Mouse (Mus musculus) macrophage (primary cell): ENCODE data around the gene Ager. TPM values are rescaled to one million over a fixed set of nuclear protein-coding genes. Genes with fewer than 3 reads are reported as not detected.

Experiments
- H3K27ac ChIP-seq: fragments of 350-480 bp; formaldehyde crosslinking; 2 replicates; pipeline ENCODE4 v1.9.0; 2021
- H3K36me3 ChIP-seq: fragments of 350-480 bp; formaldehyde crosslinking; 2 replicates; pipeline ENCODE4 v1.9.0; 2021; ENCODE audit errors: inconsistent target
- H3K4me3 ChIP-seq: fragments of 350-480 bp; formaldehyde crosslinking; 2 replicates; pipeline ENCODE4 v1.9.0; 2021; ENCODE audit errors: inconsistent target
- H3K79me2 ChIP-seq: fragments of 350-480 bp; formaldehyde crosslinking; 2 replicates; pipeline ENCODE4 v1.9.0; 2021; ENCODE audit errors: inconsistent target
- WGBS: methylation state at CpG from one replicate; pipeline ENCODE4 v1.1.7; 2026; ENCODE audit warnings: inconsistent platforms; ENCODE audit not compliant: missing documents; 5-methylcytosine and 5-hydroxymethylcytosine counted together
- polyA plus RNA-seq: library from polyadenylated mRNA; stranded (reverse); fragments of 250-400 nt; gene quantifications from 3 replicates; pipeline ENCODE4 v1.2.4, GENCODE M21; 2018; ENCODE audit warnings: inconsistent platforms

The Ager gene
- polyA plus RNA-seq, 1 experiment from 2014 or later: 0.27 TPM

DNA sequence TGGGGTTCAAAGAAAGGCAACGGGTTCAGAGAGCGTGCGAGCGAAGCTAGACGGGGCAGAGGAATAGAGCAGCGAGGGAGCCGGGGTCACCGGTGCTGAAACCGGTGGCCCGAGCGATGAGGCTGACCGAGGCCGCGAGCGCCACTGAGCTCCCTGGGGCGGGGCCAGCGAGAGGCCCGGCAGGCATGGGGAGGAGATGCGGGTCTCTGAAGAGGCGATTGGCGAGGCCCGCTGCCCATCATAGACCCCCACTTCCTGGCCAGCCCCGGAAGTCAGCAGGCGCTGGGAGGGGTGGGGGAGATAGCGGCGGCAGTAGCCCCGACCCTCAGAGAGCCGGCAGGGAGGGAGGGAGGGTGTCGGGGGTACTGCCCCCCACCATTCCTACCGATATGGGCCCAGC is 7.9 kb downstream of the Ager start:
- 2% methylated on average over 24 of the region's 30 CpGs for WGBS
- peaks cover 4% of the 10 kb centered on the region; the same call in 1 of the 2 replicates for H3K36me3 ChIP-seq
- peak overlapping the region; percentile 75 for H3K4me3 ChIP-seq
- H3K27ac ChIP-seq: peak overlapping the region; percentile 85
- peaks cover 55% of the 10 kb centered on the region for H3K79me2 ChIP-seq

DNA sequence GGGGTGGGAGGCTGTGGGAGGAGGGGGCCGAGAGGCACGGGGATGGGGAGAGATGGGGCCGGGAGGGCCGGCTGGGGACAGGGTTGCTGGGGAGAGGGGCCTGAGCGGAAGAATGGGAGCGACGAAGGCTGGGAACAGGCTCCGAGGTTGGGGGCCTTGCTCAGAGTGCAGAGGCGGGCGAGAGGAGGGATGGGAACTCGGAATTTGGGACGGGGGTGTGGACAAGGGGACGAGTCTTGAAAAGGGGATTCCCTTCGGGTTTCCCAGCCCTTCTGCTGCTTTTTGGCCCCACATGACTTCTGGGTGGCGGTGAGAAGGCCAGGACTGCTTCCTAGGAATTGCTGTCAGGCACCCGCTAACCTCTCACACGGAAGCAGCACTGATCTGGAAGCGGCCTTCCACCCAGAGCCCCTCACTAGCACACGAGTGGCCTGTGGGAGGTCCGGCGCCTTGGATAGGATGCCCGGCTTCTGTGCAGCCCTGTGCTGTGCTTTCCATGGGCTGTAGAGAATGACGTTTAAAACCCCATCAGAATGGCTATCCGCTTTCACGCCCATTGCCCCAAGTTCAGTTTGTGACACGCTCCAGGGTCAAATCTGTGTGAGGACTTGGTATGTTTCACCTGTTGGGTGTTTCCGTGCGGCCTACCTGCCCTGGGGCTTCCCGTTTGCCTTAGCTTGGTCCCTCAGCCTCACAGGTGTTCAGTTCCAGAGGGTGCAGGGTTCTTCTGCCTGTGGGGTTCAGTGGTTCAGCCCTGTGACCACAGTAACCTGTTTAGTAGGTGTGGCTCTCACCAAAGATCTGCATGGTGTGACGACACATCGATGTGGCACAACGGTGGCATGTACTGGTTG is 8.8 kb downstream of the Ager start:
- Histone ChIP-seq H3K27ac (peak overlapping the region; percentile 46; the same call in 1 of the 2 replicates), H3K36me3 (peaks cover 11% of the 10 kb centered on the region; the same call in 1 of the 2 replicates), H3K4me3 (peak overlapping the region; percentile 75), H3K79me2 (peaks cover 55% of the 10 kb centered on the region)
- WGBS: 18% methylated on average over 31 of the region's 32 CpGs

DNA sequence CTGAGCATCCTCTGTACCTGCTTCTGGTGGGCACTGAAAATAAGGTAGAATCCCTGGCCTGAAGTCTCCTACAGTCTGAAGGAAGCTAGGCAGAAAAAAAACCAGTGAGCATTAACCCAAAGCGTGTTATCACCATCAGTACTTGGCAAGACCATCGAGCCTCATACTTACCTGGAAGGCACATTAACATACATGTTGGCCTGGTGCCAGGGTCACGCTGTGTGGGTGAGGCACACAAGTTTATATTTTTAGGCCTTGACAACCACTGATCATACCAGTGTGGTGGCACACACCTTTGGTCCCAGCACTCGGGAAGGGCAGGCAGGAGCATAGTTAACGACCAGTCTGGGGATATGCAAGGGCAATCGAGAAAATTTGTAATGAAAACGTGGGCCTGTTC is 10.3 kb downstream of the Ager start:
- WGBS: 78% methylated on average over 7 of the region's 7 CpGs
- Histone ChIP-seq H3K79me2 (peaks cover 41% of the 10 kb centered on the region), H3K27ac (no peak overlapping the region), H3K36me3 (peaks cover 26% of the 10 kb centered on the region; the same call in 1 of the 2 replicates), H3K4me3 (no peak overlapping the region)

DNA sequence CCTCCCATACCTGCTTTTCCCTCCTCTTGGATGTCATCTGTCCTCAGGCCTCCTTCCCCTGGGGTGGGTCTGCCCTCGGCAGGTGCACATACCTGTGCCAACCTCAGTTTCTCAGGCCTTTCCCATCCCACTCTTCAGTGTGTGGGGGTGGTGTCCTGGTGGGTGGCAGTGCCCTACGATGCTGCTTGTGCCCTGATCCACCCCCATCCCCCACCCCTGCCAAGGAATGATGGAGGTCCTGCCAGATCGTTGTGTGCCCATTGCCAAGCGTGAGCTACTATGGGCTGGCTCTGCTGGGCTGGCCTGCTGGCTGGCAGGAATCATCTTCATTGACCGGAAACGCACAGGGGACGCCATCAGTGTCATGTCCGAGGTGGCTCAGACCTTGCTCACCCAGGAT is 13.4 kb downstream of the Ager start:
- Histone ChIP-seq H3K36me3 (peaks cover 43% of the 10 kb centered on the region; the same call in 1 of the 2 replicates), H3K27ac (no peak overlapping the region), H3K79me2 (peaks cover 36% of the 10 kb centered on the region), H3K4me3 (no peak overlapping the region)
- WGBS: 92% methylated on average over 8 of the region's 8 CpGs

DNA sequence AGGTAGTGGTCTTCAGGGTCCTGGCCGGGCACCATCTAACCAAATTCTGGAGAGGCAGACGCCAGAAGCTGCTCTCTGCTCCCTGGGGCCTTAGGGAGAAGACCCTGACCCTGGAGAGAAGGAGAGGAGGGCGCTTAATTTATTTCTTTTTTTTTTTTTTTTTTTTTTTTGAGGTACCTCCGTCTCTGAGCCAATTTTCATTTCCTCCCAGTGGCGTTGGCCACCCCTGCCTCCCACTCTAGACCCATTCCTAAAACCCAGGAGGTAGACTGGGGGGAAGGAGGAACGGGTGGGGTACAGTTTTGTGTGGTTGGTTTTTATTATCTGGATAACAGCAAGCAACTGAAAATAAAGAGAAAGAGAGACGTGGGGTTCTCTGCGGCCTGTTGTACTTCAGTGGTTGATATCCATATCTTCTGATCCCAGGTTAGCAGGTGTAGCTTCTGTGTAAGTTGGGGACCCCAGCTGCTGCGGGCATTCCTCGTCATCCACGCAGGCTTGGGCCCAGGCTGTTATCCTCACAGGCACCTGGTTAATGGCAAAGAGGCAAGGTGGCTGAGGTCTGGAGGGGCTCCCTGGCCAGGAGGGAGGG is 15.5 kb downstream of the Ager start:
- Histone ChIP-seq H3K27ac (no peak overlapping the region), H3K4me3 (no peak overlapping the region), H3K36me3 (peaks cover 53% of the 10 kb centered on the region), H3K79me2 (peaks cover 15% of the 10 kb centered on the region)
- 78% methylated on average over 11 of the region's 11 CpGs for whole genome bisulfite sequencing

DNA sequence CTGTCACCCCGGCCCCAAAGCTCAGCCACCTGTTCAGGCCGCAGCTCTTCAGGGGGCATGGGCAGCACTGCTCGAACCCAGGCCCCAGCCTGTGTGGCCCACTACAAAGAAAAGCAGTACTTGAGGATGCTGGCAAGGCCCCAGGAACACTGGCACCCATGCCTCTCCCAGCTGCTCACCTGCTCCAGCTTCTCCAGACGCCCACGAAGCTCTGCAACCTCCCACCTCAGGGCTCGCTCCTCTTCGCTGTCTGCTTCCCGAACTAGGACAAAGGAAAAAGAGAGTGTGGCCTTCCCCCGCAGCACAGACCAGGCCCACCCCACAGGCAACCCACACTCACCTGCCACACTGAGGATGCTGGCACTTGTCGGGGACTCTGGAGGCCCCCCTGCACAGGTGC is 16.2 kb downstream of the Ager start:
- WGBS: 98% methylated on average over 10 of the region's 10 CpGs
- no peak overlapping the region for H3K4me3 ChIP-seq
- H3K36me3 ChIP-seq: peaks cover 53% of the 10 kb centered on the region
- H3K79me2 ChIP-seq: peaks cover 8% of the 10 kb centered on the region; the same call in 1 of the 2 replicates
- H3K27ac ChIP-seq: no peak overlapping the region

DNA sequence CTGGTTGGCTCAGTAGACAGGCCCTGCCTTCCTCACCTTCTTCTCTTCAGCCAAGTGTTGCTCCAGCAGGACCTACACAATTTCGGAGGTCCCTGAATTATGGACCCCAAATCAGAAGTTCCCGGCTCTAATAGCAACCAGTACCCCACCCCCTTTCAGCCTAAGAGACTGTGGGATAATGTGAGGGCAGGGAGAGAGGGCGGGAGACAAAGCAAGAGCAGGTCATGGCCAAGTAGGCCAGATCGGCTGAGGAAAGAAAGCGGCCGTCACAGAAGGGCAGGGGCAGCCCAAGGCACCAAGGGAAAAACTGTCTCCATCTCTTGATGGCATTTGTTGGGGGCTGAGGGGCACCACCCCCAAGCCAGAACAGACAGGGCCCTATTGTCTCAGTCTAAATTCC is 18.2 kb downstream of the Ager start, which contains the start of gene Egfl8:
TSS of gene Egfl8 (minus strand) at position 101 of the 400 bp plus-strand sequence.
- peaks cover 48% of the 10 kb centered on the region for H3K36me3 ChIP-seq
- H3K79me2 ChIP-seq: no peaks in the 10 kb centered on the region
- H3K27ac ChIP-seq: no peak within 1 kb of the TSS
- 94% methylated on average over 5 of the region's 6 CpGs for WGBS
- no peak within 1 kb of the TSS for H3K4me3 ChIP-seq

DNA sequence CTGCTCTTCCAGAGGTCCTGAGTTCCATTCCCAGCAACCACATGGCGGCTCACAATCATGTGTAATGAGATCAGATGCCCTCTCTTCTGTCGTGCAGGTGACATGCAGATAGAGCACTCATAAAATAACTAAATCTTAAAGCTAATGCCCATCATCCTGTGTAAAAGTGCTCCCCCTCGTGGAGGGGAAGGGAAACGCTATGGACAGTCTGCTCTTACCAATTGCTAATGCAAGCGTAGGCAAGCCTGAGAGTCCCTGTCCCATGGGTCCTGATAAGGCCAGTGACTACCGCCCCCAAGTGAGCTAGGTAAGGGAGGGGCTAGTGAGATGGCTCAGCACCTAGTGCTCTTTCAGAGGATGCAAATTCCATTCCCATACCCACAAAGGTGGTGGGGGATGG is 21.3 kb downstream of the Ager start:
- Histone ChIP-seq H3K4me3 (no peak overlapping the region), H3K27ac (no peak overlapping the region), H3K36me3 (peaks cover 46% of the 10 kb centered on the region), H3K79me2 (no peaks in the 10 kb centered on the region)
- WGBS: 18% methylated on average over 6 of the region's 6 CpGs

DNA sequence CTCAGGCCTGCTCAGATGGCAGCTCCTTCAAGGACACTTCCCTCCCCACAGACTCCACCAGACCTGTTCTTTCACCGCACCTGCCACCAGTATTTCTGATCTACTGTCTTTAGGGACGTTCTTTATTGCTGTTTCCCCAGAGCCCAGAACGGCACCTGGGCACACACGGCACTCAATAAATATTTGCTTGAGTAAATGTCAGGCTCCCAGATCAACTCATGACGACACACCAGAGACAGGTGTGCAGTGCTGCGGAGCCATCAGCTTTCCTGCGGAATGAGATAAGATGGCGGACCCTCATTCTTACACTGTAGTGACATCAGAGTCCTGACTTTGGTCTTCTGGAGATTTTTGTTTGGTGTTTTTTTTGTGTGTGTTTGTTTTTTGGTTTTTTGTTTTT is 23.3 kb downstream of the Ager start:
- Histone ChIP-seq H3K79me2 (peaks cover 10% of the 10 kb centered on the region; the same call in 1 of the 2 replicates), H3K27ac (no peak overlapping the region), H3K4me3 (no peak overlapping the region), H3K36me3 (peaks cover 48% of the 10 kb centered on the region)
- 95% methylated on average over 8 of the region's 8 CpGs for WGBS

DNA sequence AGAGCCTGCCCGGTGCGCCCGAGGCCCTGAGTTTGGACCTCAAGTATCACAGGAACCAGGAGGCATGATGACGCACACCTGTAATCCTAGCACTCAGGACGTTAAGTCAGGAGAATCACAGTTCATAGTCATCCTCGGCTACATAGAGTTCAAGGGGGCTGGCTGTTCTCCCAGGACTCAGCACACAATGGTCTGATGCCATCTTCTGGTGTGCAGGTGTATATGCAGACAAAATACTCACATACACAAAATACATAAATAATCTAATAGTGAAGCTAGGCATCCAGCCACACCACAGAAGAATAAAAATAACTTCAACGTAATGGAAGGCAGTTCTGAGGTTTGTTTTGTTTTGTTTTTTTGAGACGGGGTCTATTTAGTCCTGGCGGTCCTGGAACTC is 25.5 kb downstream of the Ager start:
- 89% methylated on average over 9 of the region's 9 CpGs for WGBS
- no peak overlapping the region for H3K4me3 ChIP-seq
- H3K79me2 ChIP-seq: peaks cover 17% of the 10 kb centered on the region; the same call in 1 of the 2 replicates
- H3K27ac ChIP-seq: no peak overlapping the region
- peaks cover 37% of the 10 kb centered on the region for H3K36me3 ChIP-seq

DNA sequence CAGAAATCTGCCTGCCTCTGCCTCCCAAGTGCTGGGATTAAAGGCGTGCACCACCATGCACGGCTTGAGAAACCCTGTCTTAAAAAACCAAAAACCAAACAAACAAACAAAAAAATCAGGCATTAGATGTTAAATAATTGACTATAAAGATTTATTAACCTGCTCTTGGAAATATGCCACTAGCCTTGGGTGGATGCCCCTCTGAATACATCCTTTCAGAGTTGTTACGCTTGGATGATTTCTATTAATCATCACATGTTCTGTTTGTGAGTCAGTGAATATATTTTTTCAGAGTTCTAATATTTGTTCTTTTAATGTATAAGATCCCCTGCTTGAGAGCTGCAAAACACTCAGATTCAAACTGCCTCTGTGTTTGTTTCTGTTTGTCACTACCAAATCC is 27.3 kb downstream of the Ager start:
- Histone ChIP-seq H3K4me3 (no peak overlapping the region), H3K79me2 (peaks cover 17% of the 10 kb centered on the region; the same call in 1 of the 2 replicates), H3K36me3 (peaks cover 37% of the 10 kb centered on the region), H3K27ac (no peak overlapping the region)
- WGBS: 93% methylated on average over 3 of the region's 3 CpGs

DNA sequence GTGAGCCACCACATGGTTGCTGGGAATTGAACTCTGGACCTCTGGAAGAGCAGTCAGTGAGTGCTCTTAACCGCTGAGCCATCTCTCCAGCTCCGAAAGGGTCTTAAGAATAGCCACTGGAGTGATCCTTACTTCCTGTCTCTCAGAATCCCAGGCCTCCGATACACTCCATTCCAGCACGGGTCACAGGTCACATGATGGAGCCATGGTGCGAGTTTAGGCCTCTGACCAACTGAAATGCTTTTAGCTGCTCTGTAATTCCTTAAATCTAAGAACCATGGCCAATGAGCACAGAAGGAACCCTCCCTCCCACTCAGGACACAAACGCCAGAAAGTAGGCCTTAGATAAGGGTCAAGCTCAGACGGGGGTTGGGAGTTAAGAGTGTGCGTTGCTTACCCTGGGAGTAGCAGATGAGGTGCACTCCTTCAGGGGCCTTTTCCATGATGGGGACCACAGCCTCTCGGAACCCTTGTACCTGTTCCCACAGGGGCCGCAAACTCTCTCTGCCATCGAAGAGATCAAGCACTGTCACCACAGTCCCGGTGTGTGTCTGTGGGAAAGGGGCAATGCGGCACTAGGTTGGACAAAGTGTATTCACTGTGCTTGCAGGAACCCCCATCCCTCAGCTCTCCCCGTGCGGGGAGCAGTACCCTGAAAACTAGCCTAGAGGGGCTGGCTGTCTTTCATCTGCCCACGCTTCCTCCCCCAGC is 28.6 kb downstream of the Ager start:
- Histone ChIP-seq H3K27ac (no peak overlapping the region), H3K4me3 (peak overlapping the region; percentile 80), H3K79me2 (peaks cover 17% of the 10 kb centered on the region; the same call in 1 of the 2 replicates), H3K36me3 (peaks cover 32% of the 10 kb centered on the region)
- 76% methylated on average over 16 of the region's 16 CpGs for WGBS

DNA sequence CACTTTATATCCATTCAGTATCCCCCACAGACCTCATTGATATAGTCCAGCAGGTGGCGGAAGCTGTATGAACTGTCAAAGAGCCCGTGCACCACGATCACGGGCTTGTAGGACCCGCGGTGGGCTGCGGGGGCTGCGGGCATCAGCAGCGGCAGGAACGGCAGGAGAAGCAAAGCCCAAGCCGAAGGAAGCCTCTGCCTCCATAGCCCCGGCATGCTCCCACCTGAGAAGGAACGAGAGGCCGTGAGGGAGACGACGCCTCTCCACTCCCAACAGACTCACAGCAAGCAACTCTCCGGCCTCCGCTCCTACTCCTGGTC is 29.1 kb downstream of the Ager start:
- H3K36me3 ChIP-seq: peaks cover 28% of the 10 kb centered on the region
- under 1% methylated on average over 18 of the region's 18 CpGs for WGBS
- peaks cover 17% of the 10 kb centered on the region; the same call in 1 of the 2 replicates for H3K79me2 ChIP-seq
- peak overlapping the region; percentile 80 for H3K4me3 ChIP-seq
- peak overlapping the region; percentile 55 for H3K27ac ChIP-seq

DNA sequence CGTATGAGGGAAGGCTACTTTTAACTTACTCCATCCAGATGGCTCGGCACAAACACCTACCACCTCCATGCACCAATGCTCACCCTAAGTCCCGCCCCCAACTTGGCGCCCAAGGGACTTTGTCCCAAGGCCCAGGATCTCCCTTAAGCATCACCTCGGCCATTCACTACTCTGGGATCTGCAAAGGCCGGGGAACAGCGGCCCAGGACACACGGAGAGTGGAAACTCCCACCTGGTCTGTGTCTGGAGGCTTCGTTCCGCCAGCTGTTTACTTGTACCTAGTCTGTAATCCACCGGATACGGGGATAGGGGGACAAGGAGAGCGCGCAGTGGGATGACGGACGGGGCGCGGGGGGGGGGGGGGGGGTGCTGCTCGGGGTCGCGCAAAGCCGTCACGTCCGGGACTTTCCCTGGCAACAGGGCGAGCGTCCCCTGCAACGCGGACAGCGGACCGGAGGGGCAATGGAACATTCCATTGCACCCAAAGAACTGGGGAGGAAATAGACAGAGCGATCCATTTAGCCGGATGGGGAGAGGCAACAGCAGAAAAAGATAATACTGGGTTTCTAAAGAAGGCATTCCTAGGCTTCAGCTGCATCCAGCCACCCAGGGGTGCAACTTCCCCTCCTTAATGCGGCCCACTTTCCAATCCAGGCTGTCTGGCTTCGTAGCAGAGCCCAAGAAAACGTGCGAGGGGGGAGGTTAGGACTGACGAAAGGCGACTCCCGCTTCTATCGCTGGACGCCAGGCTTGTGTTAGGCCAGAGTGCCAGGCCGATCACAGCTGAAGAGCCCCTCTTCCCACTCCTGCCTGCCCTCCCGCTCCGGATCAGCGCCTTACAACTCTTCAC is 29.7 kb downstream of the Ager start:
- Histone ChIP-seq H3K79me2 (peaks cover 17% of the 10 kb centered on the region; the same call in 1 of the 2 replicates), H3K27ac (peak overlapping the region; percentile 92), H3K36me3 (peaks cover 23% of the 10 kb centered on the region), H3K4me3 (peak overlapping the region; percentile 80)
- WGBS: 3% methylated on average over 44 of the region's 45 CpGs
